Mouse (Mus musculus) large intestine, adult 2 months (tissue): ENCODE data around the gene Grk6. TPM values are rescaled to one million over a fixed set of nuclear protein-coding genes. Genes with fewer than 3 reads are reported as not detected.

ENCODE experiments used
- DNase-seq: peaks from one replicate; pipeline ENCODE4 v3.0.0-alpha.2; 2012; ENCODE audit warnings: low read depth, low spot score
- WGBS: fragments of 180-500 bp; shearing (Covaris S2); methylation state at CpG from one replicate; pipeline ENCODE4 v1.1.7; 2018; 5-methylcytosine and 5-hydroxymethylcytosine counted together
- polyA plus RNA-seq: library from polyadenylated mRNA; depleted of rRNA; stranded (reverse); fragments of >200 nt; gene quantifications from 2 replicates; pipeline ENCODE4 v1.2.3, GENCODE M21; 2012; rRNA removed

The Grk6 gene
- 56.4 and 63.8 TPM in 2 replicates for polyA plus RNA-seq

DNA sequence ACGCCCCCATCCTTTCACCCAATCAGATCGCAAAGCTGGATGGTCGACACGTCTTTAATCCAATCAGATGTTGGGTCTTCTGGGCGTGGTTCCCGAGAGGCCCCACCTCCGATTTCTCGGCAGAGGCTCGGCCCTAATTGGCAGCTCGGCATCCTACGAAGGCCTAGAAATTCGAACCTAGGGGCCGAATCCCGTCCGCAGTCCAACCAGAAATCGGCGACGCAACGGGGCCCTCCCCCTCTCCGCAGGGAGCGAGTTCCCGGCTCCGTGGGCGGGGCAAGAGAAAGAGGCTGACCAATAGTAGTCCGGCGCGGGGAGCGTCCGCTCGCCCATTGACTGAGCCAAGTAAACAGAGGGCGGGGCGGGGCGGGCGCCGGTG is at the start of gene Grk6:
Gene Grk6, plus strand, starts transcription at position 136 of the 379 bp plus-strand sequence.
- peak; percentile 97 for DNase-seq
- under 1% methylated on average over 35 of the region's 35 CpGs for WGBS

- WGBS, result 90% methylated on average over 1 of the region's 1 CpGs
- DNase-seq, result no peak
These were observed 46.8 kb upstream of the Grk6 start, which contains the start of gene Slc34a1 for GRCm38 (mm10) chr13:55398088-55398487. Slc34a1 (plus strand) TSS chr13:55398187.

- no peak for DNase-seq
- 31% methylated on average over 5 of the region's 5 CpGs for WGBS
These were observed 45.4 kb upstream of the Grk6 start for GRCm38 (mm10) chr13:55399300-55400038.

DNA sequence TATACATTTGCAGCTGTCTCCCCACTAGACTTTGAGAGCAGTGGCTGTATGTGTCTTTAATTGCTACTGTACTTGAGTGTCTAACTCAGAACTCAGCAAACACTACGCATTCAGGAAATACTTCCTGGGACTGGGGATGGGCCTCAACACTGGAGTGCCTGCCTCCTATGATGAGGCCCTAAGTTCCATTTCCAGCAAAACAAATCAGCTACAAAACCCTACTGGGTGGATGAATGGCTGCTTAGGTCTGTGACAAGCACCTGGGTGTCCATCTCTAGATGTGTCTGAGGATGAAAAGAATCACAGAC is 44.9 kb upstream of the Grk6 start:
- DNase-seq, result no peak
- WGBS, result 20% methylated on average over 1 of the region's 1 CpGs

- WGBS, result 77% methylated on average over 7 of the region's 7 CpGs
- no peak for DNase-seq
These were observed 41.6 kb upstream of the Grk6 start for GRCm38 (mm10) chr13:55403266-55403665.

GRCm38 (mm10) chr13:55403935-55404852 is 40.7 kb upstream of the Grk6 start:
- 62% methylated on average over 15 of the region's 15 CpGs for WGBS
- no peak for DNase-seq

- no peak for DNase-seq
- WGBS, result 10% methylated on average over 11 of the region's 11 CpGs
These were observed 39.8 kb upstream of the Grk6 start for GRCm38 (mm10) chr13:55404853-55405782.

- DNase-seq, result no peak
- WGBS, result 59% methylated on average over 13 of the region's 13 CpGs
These were observed 39.0 kb upstream of the Grk6 start for GRCm38 (mm10) chr13:55405783-55406390.

- WGBS, result 49% methylated on average over 4 of the region's 4 CpGs
These were observed 37.5 kb upstream of the Grk6 start for GRCm38 (mm10) chr13:55407341-55407740.

DNA sequence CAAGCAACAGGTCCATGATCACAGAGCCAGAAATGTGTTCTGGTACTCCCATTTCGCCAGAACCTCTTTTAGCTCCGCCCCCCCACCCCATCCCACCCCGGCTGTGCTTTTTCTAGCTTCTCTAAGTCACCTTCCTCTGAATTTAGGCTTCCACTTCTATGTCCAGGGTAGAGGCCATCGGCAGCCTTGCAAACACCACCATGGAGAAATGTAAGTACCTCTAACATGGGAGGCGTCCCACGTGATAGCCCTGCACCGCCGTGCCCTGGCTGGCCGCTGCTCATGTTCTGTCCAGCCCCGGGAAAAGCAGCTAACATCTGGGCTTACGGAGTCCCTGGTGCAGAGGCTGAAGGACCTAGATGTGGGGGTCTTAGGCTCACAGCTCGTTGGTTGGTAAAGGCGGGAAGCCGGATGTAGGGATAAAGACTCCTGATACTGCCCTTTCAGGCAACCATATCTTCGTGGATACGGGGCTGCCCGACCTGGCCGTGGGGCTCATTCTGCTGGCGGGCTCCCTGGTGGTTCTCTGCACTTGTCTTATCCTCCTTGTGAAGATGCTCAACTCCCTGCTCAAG is 36.2 kb upstream of the Grk6 start:
- 82% methylated on average over 19 of the region's 19 CpGs for WGBS
- no peak for DNase-seq

More at GRCm38 (mm10) chr13:55407341-55407740, 37.5 kb upstream of the Grk6 start:
- DNase-seq, result no peak

DNA sequence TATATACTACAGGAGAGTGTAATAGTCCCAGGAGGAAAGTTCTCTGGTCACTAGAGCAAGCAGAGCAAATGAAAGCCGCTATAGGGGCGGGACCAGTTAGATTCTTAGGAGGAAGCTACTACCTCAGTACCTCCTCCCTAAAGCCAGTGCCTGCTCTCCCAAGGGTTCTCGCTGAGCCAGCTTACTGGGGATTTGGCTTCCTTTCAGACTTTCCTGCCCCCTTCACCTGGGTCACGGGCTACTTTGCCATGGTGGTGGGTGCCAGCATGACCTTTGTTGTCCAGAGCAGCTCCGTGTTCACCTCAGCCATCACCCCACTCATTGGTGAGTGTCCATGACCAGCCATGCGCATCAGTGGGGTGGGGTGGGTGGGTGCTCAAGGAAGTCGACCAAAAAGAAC is 33.0 kb upstream of the Grk6 start:
- DNase-seq, result no peak
- 67% methylated on average over 7 of the region's 7 CpGs for WGBS

- no peak for DNase-seq
- 69% methylated on average over 13 of the region's 13 CpGs for WGBS
These were observed 32.1 kb upstream of the Grk6 start for GRCm38 (mm10) chr13:55412643-55413307.

DNA sequence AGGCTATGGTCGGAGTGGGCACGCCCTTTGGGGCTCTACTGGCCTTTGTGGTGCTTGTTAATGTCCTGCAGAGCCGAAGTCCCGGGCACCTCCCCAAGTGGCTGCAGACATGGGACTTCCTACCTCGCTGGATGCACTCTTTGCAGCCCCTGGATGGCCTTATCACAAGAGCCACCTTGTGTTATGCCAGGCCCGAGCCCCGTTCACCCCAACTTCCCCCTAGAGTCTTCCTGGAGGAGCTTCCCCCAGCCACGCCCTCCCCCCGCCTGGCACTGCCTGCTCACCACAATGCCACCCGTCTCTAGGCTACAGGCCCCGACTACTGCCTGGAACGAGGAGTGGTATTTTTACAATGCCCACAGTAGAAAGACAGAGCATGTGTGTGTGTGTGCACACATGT is 31.5 kb upstream of the Grk6 start:
- 52% methylated on average over 12 of the region's 12 CpGs for WGBS
- DNase-seq, result no peak

DNA sequence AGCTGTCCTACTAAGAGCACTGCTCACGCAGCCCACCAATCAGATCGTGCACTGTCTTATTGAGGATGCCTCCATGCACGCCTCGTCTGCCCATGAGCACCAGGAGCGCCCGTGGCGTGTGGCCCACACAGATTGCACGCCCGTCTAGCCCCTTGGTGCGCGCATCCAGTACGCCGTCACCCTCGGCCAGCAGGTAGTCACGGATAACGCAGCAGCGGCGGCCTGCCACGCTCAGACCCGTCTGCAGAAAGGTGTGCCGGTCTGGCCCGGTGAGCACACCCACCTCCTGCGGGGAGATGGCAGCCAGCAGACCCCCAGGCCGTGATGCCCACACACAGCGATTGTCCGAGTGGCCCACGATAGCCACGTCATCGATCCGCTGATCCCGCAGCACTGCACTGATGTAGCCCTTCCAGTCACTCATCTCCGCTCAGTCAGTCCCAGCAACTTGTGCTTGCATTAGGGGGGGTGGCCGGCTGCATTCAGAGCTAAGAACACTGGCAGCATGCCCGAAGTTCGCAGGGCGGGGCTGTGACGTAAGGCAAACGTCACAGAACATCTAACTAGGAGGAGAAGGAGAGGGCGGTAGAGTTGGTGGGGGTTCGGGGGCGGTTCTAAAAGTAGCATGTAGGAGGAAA is 30.0 kb upstream of the Grk6 start, which contains the start of gene Pfn3:
Gene Pfn3, minus strand, starts transcription at position 490 of the 638 bp plus-strand sequence.
- DNase-seq, result no peak
- 29% methylated on average over 41 of the region's 41 CpGs for whole genome bisulfite sequencing

- peak; percentile 55 for DNase-seq
- 7% methylated on average over 12 of the region's 12 CpGs for WGBS
These were observed 26.9 kb upstream of the Grk6 start for GRCm38 (mm10) chr13:55418004-55418403.

DNA sequence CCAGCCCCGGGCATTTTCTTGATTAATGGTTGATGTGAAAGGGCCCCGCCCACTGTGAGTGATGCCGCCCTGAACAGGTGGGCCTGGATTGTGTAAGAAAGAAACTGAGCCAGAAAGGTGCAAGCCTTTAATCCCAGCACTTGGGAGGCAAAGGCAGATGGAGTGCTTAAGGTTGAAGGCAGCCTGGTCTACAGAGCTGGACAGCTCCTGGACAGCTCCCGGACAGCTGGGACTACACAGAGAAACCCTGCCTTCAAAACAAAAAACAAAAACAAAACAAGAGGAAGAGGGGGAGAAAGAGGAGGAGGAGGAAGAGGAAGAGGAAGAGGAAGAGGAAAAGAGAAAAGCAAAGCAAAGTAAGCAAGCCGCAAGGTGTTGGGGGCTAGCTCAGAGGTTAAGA is 25.7 kb upstream of the Grk6 start:
- WGBS, result 66% methylated on average over 5 of the region's 5 CpGs
- DNase-seq, result no peak

DNA sequence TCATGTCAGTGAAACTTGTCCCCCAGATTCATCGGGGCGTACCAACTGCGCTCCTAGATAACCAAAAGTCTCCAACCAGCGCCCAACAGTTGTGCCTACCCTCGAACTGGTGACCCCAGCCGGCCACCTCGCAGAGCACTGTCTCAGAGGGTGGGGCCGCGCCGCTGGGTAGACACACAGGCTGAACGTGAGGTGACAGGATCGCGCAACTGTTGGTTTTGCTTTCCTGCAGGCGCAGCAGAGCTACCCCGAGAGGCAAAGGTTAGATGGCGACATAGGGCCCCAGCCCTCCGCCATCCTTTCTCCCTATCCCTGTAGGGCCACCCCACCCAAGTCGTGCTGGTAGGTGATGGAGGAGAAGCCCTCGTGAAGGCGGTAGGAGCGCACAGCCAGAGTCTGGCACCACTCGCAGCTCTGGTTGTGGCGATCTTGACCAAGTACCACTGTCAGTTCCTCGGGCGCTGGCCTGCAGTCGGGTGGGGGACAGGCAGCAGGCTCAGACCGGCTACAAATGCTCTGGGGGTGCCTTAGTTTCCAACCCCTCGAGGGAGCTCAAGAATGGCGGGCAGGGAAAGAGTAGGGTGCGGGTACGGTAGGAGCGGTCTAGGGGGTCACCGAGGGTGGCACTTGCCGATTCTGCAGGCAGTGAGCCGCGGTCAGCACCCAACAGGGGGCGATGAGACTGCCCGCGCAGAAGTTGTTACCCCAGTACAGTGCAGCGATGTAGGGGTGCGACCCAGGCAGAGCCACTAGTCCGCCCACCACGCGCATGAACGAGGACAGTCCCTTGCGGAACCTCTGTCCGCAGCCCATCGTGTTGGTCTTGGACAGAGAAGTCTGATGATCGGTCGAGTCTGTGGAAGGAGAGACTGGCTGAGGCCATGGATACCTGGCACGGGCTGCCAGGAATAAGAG is 24.6 kb upstream of the Grk6 start:
- no peak for DNase-seq
- WGBS, result 24% methylated on average over 51 of the region's 51 CpGs
